Mouse (Mus musculus) ovary, postnatal 10 days (tissue): ENCODE measurements around the gene Eya4.

Source experiments
- DNase-seq: peaks from one replicate; pipeline ENCODE4 v3.0.0; 2022; ENCODE audit warnings: low spot score

The Eya4 gene

GRCm38 (mm10) chr10:23350011-23350911, at the start of gene Eya4:
TSS of gene Eya4 (minus strand) at chr10:23350786.
- peak; percentile 5 for DNase-seq

- DNase-seq, result no peak
Observed at GRCm38 (mm10) chr10:23395399-23395798, 44.8 kb upstream of the Eya4 start.

- no peak for DNase-seq
Observed at GRCm38 (mm10) chr10:23394556-23395245, 44.1 kb upstream of the Eya4 start.

GRCm38 (mm10) chr10:23394152-23394551, 43.6 kb upstream of the Eya4 start:
- no peak for DNase-seq

- DNase-seq, result no peak
Observed at GRCm38 (mm10) chr10:23363866-23364265, 13.3 kb upstream of the Eya4 start.

- DNase-seq, result peak; percentile 6
Observed at GRCm38 (mm10) chr10:23349392-23350010, 1.1 kb downstream of the Eya4 start.

- peak; percentile 2 for DNase-seq
Observed at GRCm38 (mm10) chr10:23348893-23349391, 1.6 kb downstream of the Eya4 start.

GRCm38 (mm10) chr10:23348101-23348892, 2.3 kb downstream of the Eya4 start:
- DNase-seq, result peak; percentile 2

GRCm38 (mm10) chr10:23337250-23337649, 13.3 kb downstream of the Eya4 start:
- no peak for DNase-seq

GRCm38 (mm10) chr10:23332768-23333167, 17.8 kb downstream of the Eya4 start:
- no peak for DNase-seq

- no peak for DNase-seq
Observed at GRCm38 (mm10) chr10:23327651-23328050, 22.9 kb downstream of the Eya4 start.

GRCm38 (mm10) chr10:23322275-23322674, 28.3 kb downstream of the Eya4 start:
- no peak for DNase-seq

- DNase-seq, result no peak
Observed at GRCm38 (mm10) chr10:23295616-23296015, 55.0 kb downstream of the Eya4 start.

- no peak for DNase-seq
Observed at GRCm38 (mm10) chr10:23292495-23292894, 58.1 kb downstream of the Eya4 start.

GRCm38 (mm10) chr10:23277371-23277770, 73.2 kb downstream of the Eya4 start:
- DNase-seq, result no peak

- no peak for DNase-seq
Observed at GRCm38 (mm10) chr10:23271050-23271621, 79.5 kb downstream of the Eya4 start.

- DNase-seq, result no peak
Observed at GRCm38 (mm10) chr10:23270502-23270901, 80.1 kb downstream of the Eya4 start.

GRCm38 (mm10) chr10:23252180-23252579, 98.4 kb downstream of the Eya4 start:
- no peak for DNase-seq

- no peak for DNase-seq
Observed at GRCm38 (mm10) chr10:23246485-23246884, 104.1 kb downstream of the Eya4 start.

- DNase-seq, result no peak
Observed at GRCm38 (mm10) chr10:23236918-23237317, 113.7 kb downstream of the Eya4 start.

GRCm38 (mm10) chr10:23235405-23235804, 115.2 kb downstream of the Eya4 start:
- DNase-seq, result no peak
